Mouse (Mus musculus): Measurements from ENCODE around the gene Selplg. TPM values are rescaled to one million over a fixed set of nuclear protein-coding genes. Genes with fewer than 3 reads are reported as not detected.
"Not testable (repeated sequence)": the region's sequence is repeated elsewhere in the genome, so short reads cannot be mapped to it uniquely, and the experiment has no call there.

Gene Selplg
- total RNA-seq, 2 experiments from 2014 or later, result 25.7 to 28.3 TPM

- no peak for TF ChIP-seq CTCF (IDR thresholded peaks at IDR 0.05)
- H3K27ac ChIP-seq, result no peak overlapping the region
- intact Hi-C loops (cut with DNase I), result loop anchor here (1.0 kb wide), 2 partner anchors 41 to 448 kb away; no protein-coding TSS in a partner anchor
- H3K4me3 ChIP-seq, result no peak overlapping the region
- DNase-seq (ENCODE audit: extremely low spot score in 1 of 2, low spot score in 2 of 2), result no peak
Observed at GRCm38 (mm10) chr5:113814111-113815040, 18.1 kb downstream of the Selplg start.

GRCm38 (mm10) chr5:113813608-113814007, 18.8 kb downstream of the Selplg start:
- TF ChIP-seq CTCF (IDR thresholded peaks at IDR 0.05), result peak; percentile 22
- no peak overlapping the region for H3K4me3 ChIP-seq
- no peak for DNase-seq (ENCODE audit: extremely low spot score in 1 of 2, low spot score in 2 of 2)
- H3K27ac ChIP-seq, result no peak overlapping the region
- intact Hi-C loops (cut with DNase I), result no loop called here

GRCm38 (mm10) chr5:113812638-113813037, 19.8 kb downstream of the Selplg start:
- Histone ChIP-seq H3K4me3 (no peak overlapping the region), H3K27ac (no peak overlapping the region)
- TF ChIP-seq CTCF (IDR thresholded peaks at IDR 0.05), result no peak
- DNase-seq (ENCODE audit: extremely low spot score in 1 of 2, low spot score in 2 of 2), result no peak
- intact Hi-C loops (cut with DNase I), result no loop called here

- H3K4me3 ChIP-seq; intact Hi-C loops (cut with DNase I); DNase-seq (ENCODE audit: extremely low spot score in 1 of 2, low spot score in 2 of 2); H3K27ac ChIP-seq: not testable (repeated sequence)
- TF ChIP-seq CTCF (IDR thresholded peaks at IDR 0.05), result peak; percentile 20
Observed at GRCm38 (mm10) chr5:113811824-113812420, 20.5 kb downstream of the Selplg start.

- Histone ChIP-seq H3K4me3 (no peak overlapping the region), H3K27ac (no peak overlapping the region)
- no peak for DNase-seq (ENCODE audit: extremely low spot score in 1 of 2, low spot score in 2 of 2)
- intact Hi-C loops (cut with DNase I), result no loop called here
- TF ChIP-seq CTCF (IDR thresholded peaks at IDR 0.05), result no peak
Observed at GRCm38 (mm10) chr5:113810111-113810510, 22.3 kb downstream of the Selplg start.

GRCm38 (mm10) chr5:113808177-113808576, 24.3 kb downstream of the Selplg start:
- TF ChIP-seq CTCF (IDR thresholded peaks at IDR 0.05), result no peak
- no peak overlapping the region for H3K27ac ChIP-seq
- intact Hi-C loops (cut with DNase I), result no loop called here
- no peak overlapping the region for H3K4me3 ChIP-seq
- no peak for DNase-seq (ENCODE audit: extremely low spot score in 1 of 2, low spot score in 2 of 2)

- DNase-seq (ENCODE audit: extremely low spot score in 1 of 2, low spot score in 2 of 2), result no peak
- no peak for TF ChIP-seq CTCF (IDR thresholded peaks at IDR 0.05)
- Histone ChIP-seq H3K27ac (no peak overlapping the region), H3K4me3 (no peak overlapping the region)
- intact Hi-C loops (cut with DNase I), result no loop called here
Observed at GRCm38 (mm10) chr5:113807712-113808111, 24.7 kb downstream of the Selplg start.

- Histone ChIP-seq H3K27ac (no peak overlapping the region), H3K4me3 (no peak overlapping the region)
- DNase-seq (ENCODE audit: extremely low spot score in 1 of 2, low spot score in 2 of 2), result no peak
- intact Hi-C loops (cut with DNase I), result no loop called here
- no peak for TF ChIP-seq CTCF (IDR thresholded peaks at IDR 0.05)
Observed at GRCm38 (mm10) chr5:113806414-113806813, 26.0 kb downstream of the Selplg start.

- intact Hi-C loops (cut with DNase I), result no loop called here
- no peak for TF ChIP-seq CTCF (IDR thresholded peaks at IDR 0.05)
- Histone ChIP-seq H3K27ac (no peak overlapping the region), H3K4me3 (no peak overlapping the region)
- no peak for DNase-seq (ENCODE audit: extremely low spot score in 1 of 2, low spot score in 2 of 2)
Observed at GRCm38 (mm10) chr5:113805301-113805700, 27.1 kb downstream of the Selplg start.

- Histone ChIP-seq H3K4me3 (no peak overlapping the region), H3K27ac (no peak overlapping the region)
- intact Hi-C loops (cut with DNase I), result no loop called here
- no peak for DNase-seq (ENCODE audit: extremely low spot score in 1 of 2, low spot score in 2 of 2)
- no peak for TF ChIP-seq CTCF (IDR thresholded peaks at IDR 0.05)
Observed at GRCm38 (mm10) chr5:113804395-113804966, 28.0 kb downstream of the Selplg start.

- DNase-seq (ENCODE audit: extremely low spot score in 1 of 2, low spot score in 2 of 2), result no peak
- TF ChIP-seq CTCF (IDR thresholded peaks at IDR 0.05), result no peak
- H3K4me3 ChIP-seq, result 0 out of 2 replicates have a peak within 1 kb of the TSS, but pooled peaks have one; percentile 14
- intact Hi-C loops (cut with DNase I), result no loop called here
- H3K27ac ChIP-seq, result no peak within 1 kb of the TSS
Observed at GRCm38 (mm10) chr5:113800280-113800679, 32.2 kb downstream of the Selplg start, which contains the start of gene Tmem119. Gene Tmem119 (minus strand): TSS chr5:113800516.

- intact Hi-C loops (cut with DNase I), result no loop called here
- no peak for TF ChIP-seq CTCF (IDR thresholded peaks at IDR 0.05)
- Histone ChIP-seq H3K27ac (no peak overlapping the region), H3K4me3 (no peak overlapping the region)
- no peak for DNase-seq (ENCODE audit: extremely low spot score in 1 of 2, low spot score in 2 of 2)
Observed at GRCm38 (mm10) chr5:113799691-113800090, 32.8 kb downstream of the Selplg start.

Data from left cerebral cortex, adult 2 months (tissue).